ENCODE assay signal across 10 mouse cellular contexts in the genomic region with DNA sequence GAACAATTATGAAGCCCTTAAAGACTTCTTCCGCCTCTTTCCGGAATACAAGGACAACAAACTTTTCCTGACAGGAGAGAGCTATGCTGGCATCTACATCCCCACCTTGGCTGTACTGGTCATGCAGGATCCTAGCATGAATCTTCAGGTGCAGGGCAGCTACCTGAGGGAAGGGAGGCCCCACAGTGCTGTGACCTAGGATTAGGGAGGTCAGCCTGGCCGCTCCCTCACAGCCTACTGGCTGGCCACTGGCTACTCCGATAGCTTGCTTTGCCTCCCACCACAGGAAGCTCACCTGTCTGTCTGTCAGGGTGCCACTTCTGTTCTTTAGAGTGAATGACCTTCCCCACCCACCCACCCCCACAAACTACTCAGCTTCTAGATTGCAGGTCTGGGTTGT. TPM values are rescaled to one million over a fixed set of nuclear protein-coding genes. Genes with fewer than 3 reads are reported as not detected.
DNase-seq lines count a peak whose midpoint lies in the region; ATAC-seq and TF ChIP-seq lines count a peak whose summit lies in the region.
"Had no signal": no experiment of that assay in that cellular context is flagged by ENCODE, and none has a peak within 500 bp of the region (broad histone marks: within the 10 kb centered on the region; RNA-seq: fewer than 3 reads in every experiment).

No protein-coding gene starts in this region.

- peaks cover 38% of the 10 kb centered on the region for H3K36me3 ChIP-seq in kidney, postnatal 0 days (ENCODE audit: insufficient read depth, low read length)
- peaks cover 20% of the 10 kb centered on the region for H3K36me3 ChIP-seq in forebrain, embryonic 15.5 days
- peaks cover 32% of the 10 kb centered on the region for H3K36me3 ChIP-seq in liver, postnatal 0 days (replicated peaks; ENCODE audit: insufficient read depth, low read length)

- TF ChIP-seq POLR2A in cerebellum, adult 2 months (IDR thresholded peaks at IDR 0.05; ENCODE audit: borderline replicate concordance, insufficient read depth, low read length), result no peak

- DNase-seq in cerebellum, adult 2 months, result no peak
- DNase-seq in cerebellum, postnatal 10 days, result no peak
- DNase-seq in kidney, postnatal 0 days (ENCODE audit: low spot score), result no peak
- DNase-seq in kidney, postnatal 25 days, result no peak
- no peak for DNase-seq in liver, postnatal 0 days
- no peak for DNase-seq in thymus, adult 18-20 months
- DNase-seq in cerebellum, adult 11 months, result no peak
- DNase-seq: gastrocnemius, postnatal 25 days had no signal

- H3K27ac ChIP-seq in cerebellum, adult 2 months (ENCODE audit: insufficient read depth, low read length), result no peak overlapping the region
- H3K27ac ChIP-seq in kidney, postnatal 0 days, result no peak overlapping the region
- H3K27ac ChIP-seq in forebrain, embryonic 15.5 days (replicated peaks), result no peak overlapping the region
- no peak overlapping the region for H3K27ac ChIP-seq in liver, postnatal 0 days (ENCODE audit: low read depth)

- H3K9me3 ChIP-seq in kidney, postnatal 0 days (replicated peaks; ENCODE audit: low read length), result no peaks in the 10 kb centered on the region
- H3K9me3 ChIP-seq in forebrain, embryonic 15.5 days, result no peaks in the 10 kb centered on the region
- H3K9me3 ChIP-seq in liver, postnatal 0 days (ENCODE audit: low read length), result no peaks in the 10 kb centered on the region

- ATAC-seq in kidney, postnatal 0 days (replicated peaks; ENCODE audit: low FRiP score, low read depth), result no peak
- no peak for ATAC-seq in forebrain, embryonic 15.5 days (replicated peaks)
- ATAC-seq in liver, postnatal 0 days, result no peak

- TF ChIP-seq EP300 in liver, postnatal 0 days (IDR thresholded peaks at IDR 0.05; ENCODE audit: low read depth), result no peak

- peaks cover 3% of the 10 kb centered on the region; the same call in 1 of the 2 replicates for H3K4me1 ChIP-seq in cerebellum, adult 2 months (ENCODE audit: control insufficient read depth, insufficient read depth, low read length)
- H3K4me1 ChIP-seq in kidney, postnatal 0 days (replicated peaks; ENCODE audit: insufficient read depth, low read length), result peaks cover 13% of the 10 kb centered on the region; the same call in 1 of the 2 replicates
- H3K4me1 ChIP-seq in forebrain, embryonic 15.5 days, result peaks cover 23% of the 10 kb centered on the region
- H3K4me1 ChIP-seq in liver, postnatal 0 days (ENCODE audit: insufficient read depth), result peaks cover 16% of the 10 kb centered on the region

- peak overlapping the region; percentile 84 for H3K4me3 ChIP-seq in cerebellum, adult 2 months (replicated peaks; ENCODE audit: insufficient read depth, low read depth, low read length)
- no peak overlapping the region for H3K4me3 ChIP-seq in kidney, postnatal 0 days (replicated peaks; ENCODE audit: low read depth, low read length)
- 0 out of 2 replicates have a peak overlapping the region, but pooled peaks have one; percentile 81 for H3K4me3 ChIP-seq in forebrain, embryonic 15.5 days
- no peak overlapping the region for H3K4me3 ChIP-seq in liver, postnatal 0 days (ENCODE audit: low read depth, low read length)

- TF ChIP-seq CTCF in cerebellum, adult 2 months (IDR thresholded peaks at IDR 0.05; ENCODE audit: borderline replicate concordance, insufficient read depth, low read depth, low read length), result no peak
- TF ChIP-seq CTCF in kidney, postnatal 0 days (IDR thresholded peaks at IDR 0.05; ENCODE audit: low read depth), result no peak
- TF ChIP-seq CTCF in liver, postnatal 0 days (IDR thresholded peaks at IDR 0.05; ENCODE audit: low read depth), result no peak

- no peaks in the 10 kb centered on the region for H3K27me3 ChIP-seq in cerebellum, adult 2 months (ENCODE audit: control insufficient read depth, insufficient read depth, low read length)
- no peaks in the 10 kb centered on the region for H3K27me3 ChIP-seq in kidney, postnatal 0 days (ENCODE audit: insufficient read depth, low read length)
- H3K27me3 ChIP-seq in forebrain, embryonic 15.5 days, result no peaks in the 10 kb centered on the region
- no peaks in the 10 kb centered on the region for H3K27me3 ChIP-seq in liver, postnatal 0 days (ENCODE audit: insufficient read depth, low read length)

- H3K9ac ChIP-seq in kidney, postnatal 0 days (ENCODE audit: low read depth, low read length), result no peak overlapping the region
- no peak overlapping the region for H3K9ac ChIP-seq in forebrain, embryonic 15.5 days (replicated peaks)
- 0 out of 2 replicates have a peak overlapping the region, but pooled peaks have one; percentile 71 for H3K9ac ChIP-seq in liver, postnatal 0 days (replicated peaks)

- 81% methylated on average over 4 of the region's 4 CpGs for WGBS in cerebellum, adult 2 months
- WGBS in kidney, postnatal 0 days, result 94% methylated on average over 4 of the region's 4 CpGs
- WGBS in forebrain, embryonic 15.5 days, result 91% methylated on average over 4 of the region's 4 CpGs
- 87% methylated on average over 4 of the region's 4 CpGs for WGBS in liver, postnatal 0 days (ENCODE audit: insufficient replicate concordance)

- H3K4me2 ChIP-seq in kidney, postnatal 0 days (ENCODE audit: low read length), result peak overlapping the region; percentile 99; the same call in 1 of the 2 replicates
- no peak overlapping the region for H3K4me2 ChIP-seq in forebrain, embryonic 15.5 days (replicated peaks)
- peak overlapping the region; percentile 98 for H3K4me2 ChIP-seq in liver, postnatal 0 days (ENCODE audit: low read depth, low read length)

RNA-seq across cellular contexts. Expression of a gene that starts 1.9 kb away (rescaled TPM):
- polyA plus RNA-seq in cerebellum, adult 2 months (2012; rRNA removed), result 6.1 and 6.3 TPM in 2 replicates
- polyA plus RNA-seq in kidney, postnatal 0 days (2015; fragmentation: Nextera tagmentation; extraction: Ambion mirVana), result 9.2 and 9.4 TPM in 2 replicates
- polyA plus RNA-seq in forebrain, embryonic 15.5 days (2015; fragmentation: Nextera tagmentation; extraction: Ambion mirVana), result 5.6 and 6.5 TPM in 2 replicates
- polyA plus RNA-seq in liver, postnatal 0 days (2015; fragmentation: Nextera tagmentation; extraction: Ambion mirVana), result 2.5 and 3.1 TPM in 2 replicates

RNA-seq across cellular contexts. Expression of a gene that starts 2.5 kb away (rescaled TPM):
- 177 and 191 TPM in 2 replicates for polyA plus RNA-seq in cerebellum, adult 2 months (2012; rRNA removed)
- 219 and 254 TPM in 2 replicates for polyA plus RNA-seq in kidney, postnatal 0 days (2015; fragmentation: Nextera tagmentation; extraction: Ambion mirVana)
- polyA plus RNA-seq in forebrain, embryonic 15.5 days (2015; fragmentation: Nextera tagmentation; extraction: Ambion mirVana), result 97.7 and 98.4 TPM in 2 replicates
- polyA plus RNA-seq in liver, postnatal 0 days (2015; fragmentation: Nextera tagmentation; extraction: Ambion mirVana), result 101 and 109 TPM in 2 replicates

RNA-seq across cellular contexts. Expression of a gene that starts 6.8 kb away (rescaled TPM):
- polyA plus RNA-seq in cerebellum, adult 2 months (2012; rRNA removed), result 0.25 and 0.30 TPM in 2 replicates
- polyA plus RNA-seq in kidney, postnatal 0 days (2015; fragmentation: Nextera tagmentation; extraction: Ambion mirVana), result not detected in 2 replicates
- not detected in 2 replicates for polyA plus RNA-seq in forebrain, embryonic 15.5 days (2015; fragmentation: Nextera tagmentation; extraction: Ambion mirVana)
- polyA plus RNA-seq in liver, postnatal 0 days (2015; fragmentation: Nextera tagmentation; extraction: Ambion mirVana), result not detected in 2 replicates
- polyA plus RNA-seq: kidney, embryonic 14.5 days had no signal

RNA-seq across cellular contexts. Expression of a gene that starts 12.7 kb away (rescaled TPM):
- 19.4 and 20.0 TPM in 2 replicates for polyA plus RNA-seq in cerebellum, adult 2 months (2012; rRNA removed)
- polyA plus RNA-seq in kidney, postnatal 0 days (2015; fragmentation: Nextera tagmentation; extraction: Ambion mirVana), result 15.5 and 15.8 TPM in 2 replicates
- 22.8 TPM in 2 replicates for polyA plus RNA-seq in forebrain, embryonic 15.5 days (2015; fragmentation: Nextera tagmentation; extraction: Ambion mirVana)
- 3.1 TPM in 2 replicates for polyA plus RNA-seq in liver, postnatal 0 days (2015; fragmentation: Nextera tagmentation; extraction: Ambion mirVana)

RNA-seq across cellular contexts. Expression of a gene that starts 22.3 kb away (rescaled TPM):
- polyA plus RNA-seq in cerebellum, adult 2 months (2012; rRNA removed), result 203 and 218 TPM in 2 replicates
- 43.9 and 45.4 TPM in 2 replicates for polyA plus RNA-seq in kidney, postnatal 0 days (2015; fragmentation: Nextera tagmentation; extraction: Ambion mirVana)
- 45.3 and 50.7 TPM in 2 replicates for polyA plus RNA-seq in forebrain, embryonic 15.5 days (2015; fragmentation: Nextera tagmentation; extraction: Ambion mirVana)
- 33.4 and 35.3 TPM in 2 replicates for polyA plus RNA-seq in liver, postnatal 0 days (2015; fragmentation: Nextera tagmentation; extraction: Ambion mirVana)

Comparison
In these comparisons a context has a peak if more than half of its experiments do, and no peak if none do; other contexts are left out.
1. H3K4me3 ChIP-seq: peak in cerebellum, adult 2 months (single experiment) and forebrain, embryonic 15.5 days (single experiment); none in kidney, postnatal 0 days (single experiment) and liver, postnatal 0 days (single experiment).